Mouse (Mus musculus) E14TG2a.4 (cell line): Measurements from ENCODE around the gene Elovl7.

Experiments used
- CTCF ChIP-seq: conservative IDR thresholded peaks from 2 replicates; pipeline ENCODE4 v1.5.1; 2014; ENCODE audit warnings: low read length
- NANOG ChIP-seq: IDR thresholded peaks from 2 replicates; pipeline ENCODE4 v1.6.1; 2014; ENCODE audit warnings: borderline replicate concordance, low read length, mixed read lengths
- POU5F1 ChIP-seq: IDR thresholded peaks from 2 replicates; pipeline ENCODE4 v1.6.1; 2014; ENCODE audit warnings: low read length, borderline replicate concordance

DNA sequence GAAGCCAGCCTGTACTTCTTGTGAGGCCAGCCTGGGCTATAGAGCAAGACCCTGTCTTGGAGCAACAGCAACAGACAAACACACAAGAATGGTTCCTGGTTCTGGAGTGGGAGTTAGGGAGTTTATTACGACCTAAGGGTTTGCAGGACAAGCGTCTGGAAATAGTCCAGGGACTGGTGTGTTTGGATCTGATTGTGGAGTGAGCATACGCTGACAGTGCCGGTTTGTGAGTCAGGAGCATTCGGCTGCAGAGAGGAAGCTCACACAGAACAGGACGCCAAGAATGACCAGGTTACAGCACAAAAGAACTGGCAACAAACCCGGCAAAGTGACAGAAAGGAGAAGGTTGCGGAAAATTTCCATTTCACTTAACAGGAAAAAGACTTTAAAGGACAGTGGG, 43.7 kb upstream of the Elovl7 start:
- no peak for TF ChIP-seq CTCF
- TF ChIP-seq POU5F1: no peak
- TF ChIP-seq NANOG: no peak
